Mouse (Mus musculus) inflammation-experienced regulatory T-cells, adult 6 months (primary cell): Measurements from ENCODE around the gene Erbb4. TPM values are rescaled to one million over a fixed set of nuclear protein-coding genes. Genes with fewer than 3 reads are reported as not detected.

Experiments
- ATAC-seq: one replicate; pipeline ENCODE4 v1.8.0; 2017
- polyA plus RNA-seq, 3 experiments: library from polyadenylated mRNA; unstranded; fragments of 100-300 nt; shearing (Covaris generic); gene quantifications; one replicate each; pipeline ENCODE4 v1.2.1; 2017

The Erbb4 gene
- polyA plus RNA-seq: not detected

GRCm38 (mm10) chr1:69107485-69108158 is at the start of gene Erbb4:
TSS of gene Erbb4 (minus strand) at chr1:69108059.
- ATAC-seq: no peak

GRCm38 (mm10) chr1:69157346-69157745 is 49.5 kb upstream of the Erbb4 start:
- ATAC-seq: no peak

- no peak for ATAC-seq
These were observed 33.5 kb upstream of the Erbb4 start for GRCm38 (mm10) chr1:69141341-69141740.

- no peak for ATAC-seq
These were observed 31.6 kb upstream of the Erbb4 start for GRCm38 (mm10) chr1:69139519-69139868.

GRCm38 (mm10) chr1:69138856-69139518 is 31.1 kb upstream of the Erbb4 start:
- no peak for ATAC-seq

GRCm38 (mm10) chr1:69124147-69124848 is 16.4 kb upstream of the Erbb4 start:
- ATAC-seq: no peak

- ATAC-seq: no peak
These were observed 10.5 kb upstream of the Erbb4 start for GRCm38 (mm10) chr1:69118249-69118938.

- no peak for ATAC-seq
These were observed 483 bp upstream of the Erbb4 start for GRCm38 (mm10) chr1:69108159-69108925.

GRCm38 (mm10) chr1:69106937-69107461 is 860 bp downstream of the Erbb4 start:
- no peak for ATAC-seq

- no peak for ATAC-seq
These were observed 1.5 kb downstream of the Erbb4 start for GRCm38 (mm10) chr1:69106322-69106761.

GRCm38 (mm10) chr1:69105493-69106321 is 2.2 kb downstream of the Erbb4 start:
- ATAC-seq: no peak

- no peak for ATAC-seq
These were observed 2.8 kb downstream of the Erbb4 start for GRCm38 (mm10) chr1:69105096-69105492.

GRCm38 (mm10) chr1:69103211-69103706 is 4.6 kb downstream of the Erbb4 start:
- no peak for ATAC-seq

GRCm38 (mm10) chr1:69101670-69102069 is 6.2 kb downstream of the Erbb4 start:
- no peak for ATAC-seq

GRCm38 (mm10) chr1:69093052-69093451 is 14.8 kb downstream of the Erbb4 start:
- no peak for ATAC-seq

GRCm38 (mm10) chr1:69089331-69089730 is 18.5 kb downstream of the Erbb4 start:
- ATAC-seq: no peak

GRCm38 (mm10) chr1:69085753-69086152 is 22.1 kb downstream of the Erbb4 start:
- ATAC-seq: no peak

- ATAC-seq: no peak
These were observed 58.9 kb downstream of the Erbb4 start for GRCm38 (mm10) chr1:69048918-69049317.

- ATAC-seq: no peak
These were observed 61.5 kb downstream of the Erbb4 start for GRCm38 (mm10) chr1:69046228-69046978.

GRCm38 (mm10) chr1:69027816-69028215 is 80.0 kb downstream of the Erbb4 start:
- no peak for ATAC-seq
